Mouse (Mus musculus) embryonic stem cell, embryonic (primary cell): ENCODE measurements around the gene Adgra1.

Source experiments
- CTCF ChIA-PET, 4 experiments: fragments of 300-600 bp in 2 of 4; fragments of 350-600 bp in 2 of 4; sonication (Branson Sonifier 250); formaldehyde crosslinking; loops; one replicate each; lab custom pipeline; 2022; ENCODE audit warnings: inconsistent platforms in 2 of 4; lab: Charles Lee
- POLR2A ChIA-PET, 4 experiments: fragments of 300-600 bp in 2 of 4; fragments of 350-600 bp in 2 of 4; sonication (Branson Sonifier 250); formaldehyde crosslinking; loops; one replicate each; lab custom pipeline; 2022; ENCODE audit warnings: antibody characterized with exemption in 4 of 4, inconsistent platforms in 1 of 4; lab: Charles Lee

Gene Adgra1

GRCm38 (mm10) chr7:139915646-139916257 lies 81.8 kb downstream of the Adgra1 start:
- ChIA-PET CTCF (interaction anchor here (0.5 to 1.6 kb wide), 19 partner anchors 13 to 232 kb away, joined by 3 to 12 read pairs (median 4); partner anchors contain the start of genes Adam8 (in 1 of the 4) and Kndc1 (in 1 of the 4)), POLR2A (interaction anchor here (0.6 to 4.2 kb wide), 16 partner anchors 14 to 965 kb away, joined by 3 to 26 read pairs (median 4); partner anchors contain the start of genes Echs1 (in 1 of the 4), Kndc1 (in 1 of the 4), Paox (in 1 of the 4) and Utf1 (in 1 of the 4))

- ChIA-PET CTCF (interaction anchor here in 3 of 4 experiments (0.5 to 1.6 kb wide), 7 partner anchors 12 to 1433 kb away, joined by 3 to 9 read pairs (median 3); partner anchors contain the start of gene Adam8 (in 1 of the 3)), POLR2A (interaction anchor here in 2 of 4 experiments (1.0 to 2.2 kb wide), 6 partner anchors 22 to 964 kb away, joined by 3 to 9 read pairs (median 4); no protein-coding TSS in a partner anchor)
Observed at GRCm38 (mm10) chr7:139916345-139916744, 82.4 kb downstream of the Adgra1 start.

DNA sequence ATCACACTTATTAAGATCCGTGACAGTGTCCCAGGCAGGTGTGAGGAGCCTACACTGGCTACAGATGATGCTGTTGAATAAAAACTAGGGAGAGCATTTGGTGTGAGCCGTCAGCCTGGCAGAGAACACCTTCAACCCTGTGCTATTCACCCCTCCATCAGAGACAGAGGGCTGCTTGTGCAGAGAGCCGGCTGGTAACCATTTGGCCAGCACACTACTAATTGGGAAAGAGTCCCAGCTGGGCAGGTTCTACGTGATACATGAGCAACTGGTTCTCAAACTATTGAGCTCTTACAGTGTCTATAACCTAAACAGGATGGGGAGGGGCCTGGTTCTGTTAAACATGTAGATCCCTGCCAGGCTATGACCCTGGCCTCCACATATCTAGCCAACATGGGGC lies 84.3 kb downstream of the Adgra1 start:
- POLR2A ChIA-PET: interaction anchor here in 1 of 4 experiments (1.1 kb wide), 1 partner anchor 22 kb away, joined by 6 read pairs; no protein-coding TSS in a partner anchor

More for the DNA sequence above, 84.3 kb downstream of the Adgra1 start:
- CTCF ChIA-PET: interaction anchor here in 3 of 4 experiments (0.6 to 0.8 kb wide), 3 partner anchors 18 to 215 kb away, joined by 3 to 5 read pairs (median 3); no protein-coding TSS in a partner anchor
